Mouse (Mus musculus): ENCODE measurements around the gene Dcaf12. TPM values are rescaled to one million over a fixed set of nuclear protein-coding genes. Genes with fewer than 3 reads are reported as not detected.
A peak's percentile ranks its signal among the peaks of the same experiment; 100 is the strongest.

Gene Dcaf12
- 60.7 and 63.3 TPM in 2 replicates for total RNA-seq (2014; rRNA removed)
- polyA plus RNA-seq (2015; fragmentation: Nextera tagmentation; extraction: Ambion mirVana) = 49.9 and 57.3 TPM in 2 replicates

DNA sequence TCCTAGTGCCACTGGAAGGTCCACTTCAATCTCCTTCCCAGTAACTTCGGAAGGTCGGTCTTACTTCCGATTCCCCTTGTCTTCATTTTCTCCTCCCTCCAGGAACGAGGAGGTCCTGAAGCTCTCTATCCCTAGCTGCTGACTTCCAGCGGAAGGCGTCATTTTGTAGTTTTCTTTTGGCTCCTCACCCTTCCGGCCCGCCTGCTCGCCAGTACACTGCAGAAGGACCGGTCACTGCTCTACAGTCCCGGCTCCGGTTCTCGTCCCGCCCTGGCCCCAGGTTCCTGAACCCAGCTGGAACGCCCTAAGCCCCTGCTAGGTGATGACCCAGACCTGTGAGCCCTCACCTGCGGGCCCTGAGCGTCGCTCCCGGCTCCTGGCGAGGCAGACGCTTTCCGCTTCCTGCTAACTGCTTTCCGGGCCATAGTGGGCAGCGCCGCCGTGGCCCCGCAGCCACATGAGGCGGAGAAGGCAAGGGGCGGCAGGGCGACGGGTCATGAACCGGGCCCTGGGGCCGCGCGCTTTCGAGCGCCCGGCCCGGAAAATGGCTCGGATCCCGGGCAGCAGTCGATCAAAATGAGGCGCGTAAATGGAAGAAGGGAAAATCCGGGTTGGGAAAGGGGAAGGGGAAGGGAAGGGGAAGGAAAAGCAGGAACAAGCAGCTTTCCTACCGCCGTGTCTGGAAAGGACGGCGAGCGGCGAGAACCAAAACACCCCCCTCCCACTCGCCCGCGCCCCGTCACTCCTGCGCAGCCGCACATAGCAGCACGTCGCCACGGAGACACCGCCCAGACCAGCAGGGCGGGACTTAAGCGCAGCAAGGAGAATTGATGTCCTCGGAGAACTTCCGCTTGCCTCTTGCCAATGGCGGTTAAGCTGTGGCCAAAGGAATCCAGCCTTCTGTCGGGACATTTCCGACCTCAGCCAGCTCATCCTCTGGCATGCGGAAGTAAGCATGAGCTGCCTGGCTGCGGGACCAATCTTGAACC lies at the start of gene Dcaf12:
Dcaf12 (minus strand) TSS at position 749 of the 989 bp plus-strand sequence.
- under 1% methylated on average over 70 of the region's 70 CpGs for WGBS
- no peaks in the 10 kb centered on the region for H3K27me3 ChIP-seq (ENCODE audit: insufficient read depth, low read length)
- TF ChIP-seq CTCF (IDR thresholded peaks at IDR 0.05; ENCODE audit: low read depth) = no peak
- ATAC-seq (peak; percentile 98), DNase-seq (peak; percentile 96)
- peak within 1 kb of the TSS; percentile 94 for H3K9ac ChIP-seq
- H3K4me3 ChIP-seq (ENCODE audit: low read depth, low read length) = peak within 1 kb of the TSS; percentile 96
- peak within 1 kb of the TSS; percentile 78 for H3K4me2 ChIP-seq (ENCODE audit: low read depth)
- no peaks in the 10 kb centered on the region for H3K9me3 ChIP-seq (ENCODE audit: low read length)
- H3K27ac ChIP-seq (ENCODE audit: low read depth, low read length) = peak within 1 kb of the TSS; percentile 96
- H3K4me1 ChIP-seq (ENCODE audit: insufficient read depth) = peaks cover 15% of the 10 kb centered on the region
- peaks cover 19% of the 10 kb centered on the region for H3K36me3 ChIP-seq (ENCODE audit: insufficient read depth)

DNA sequence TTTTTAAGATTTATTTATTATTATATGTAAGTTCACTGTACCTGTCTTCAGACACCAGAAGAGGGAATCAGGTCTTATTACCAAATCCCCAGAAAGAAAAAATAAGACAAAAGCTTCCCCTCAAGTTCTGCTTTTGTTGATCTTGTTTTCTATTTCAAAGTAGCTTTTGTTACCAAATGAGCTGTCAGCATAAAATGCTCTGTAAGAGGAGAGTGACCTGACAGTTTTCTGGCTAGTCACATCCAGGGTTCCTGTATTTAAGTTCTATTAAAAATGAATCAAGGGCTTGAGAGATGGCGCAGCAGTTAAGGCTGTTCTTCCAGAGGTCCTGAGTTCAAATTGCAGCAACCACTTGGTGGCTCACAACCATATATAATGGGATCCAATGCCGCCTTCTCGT lies 46.4 kb upstream of the Dcaf12 start:
- TF ChIP-seq CTCF (IDR thresholded peaks at IDR 0.05; ENCODE audit: low read depth) = no peak
- WGBS = 92% methylated on average over 3 of the region's 3 CpGs
- Histone ChIP-seq H3K9me3 (ENCODE audit: low read length) (no peaks in the 10 kb centered on the region), H3K9ac (no peak overlapping the region), H3K27me3 (ENCODE audit: insufficient read depth, low read length) (no peaks in the 10 kb centered on the region), H3K4me3 (ENCODE audit: low read depth, low read length) (no peak overlapping the region), H3K4me2 (ENCODE audit: low read depth) (no peak overlapping the region), H3K27ac (ENCODE audit: low read depth, low read length) (no peak overlapping the region), H3K4me1 (ENCODE audit: insufficient read depth) (no peaks in the 10 kb centered on the region), H3K36me3 (ENCODE audit: insufficient read depth) (no peaks in the 10 kb centered on the region)
- DNase-seq (no peak), ATAC-seq (no peak)

- H3K27me3 ChIP-seq (ENCODE audit: insufficient read depth, low read length) = no peaks in the 10 kb centered on the region
- DNase-seq = no peak
- no peak overlapping the region for H3K4me2 ChIP-seq (ENCODE audit: low read depth)
- no peaks in the 10 kb centered on the region for H3K36me3 ChIP-seq (ENCODE audit: insufficient read depth)
- ATAC-seq = no peak
- no peak overlapping the region for H3K27ac ChIP-seq (ENCODE audit: low read depth, low read length)
- 92% methylated on average over 7 of the region's 7 CpGs for WGBS
- no peak for TF ChIP-seq CTCF (IDR thresholded peaks at IDR 0.05; ENCODE audit: low read depth)
- H3K9ac ChIP-seq = no peak overlapping the region
- no peaks in the 10 kb centered on the region for H3K4me1 ChIP-seq (ENCODE audit: insufficient read depth)
- H3K4me3 ChIP-seq (ENCODE audit: low read depth, low read length) = no peak overlapping the region
- no peaks in the 10 kb centered on the region for H3K9me3 ChIP-seq (ENCODE audit: low read length)
Observed at GRCm38 (mm10) chr4:41359358-41359757, 44.7 kb upstream of the Dcaf12 start.

- 92% methylated on average over 2 of the region's 2 CpGs for WGBS
- Histone ChIP-seq H3K4me1 (ENCODE audit: insufficient read depth) (no peaks in the 10 kb centered on the region), H3K36me3 (ENCODE audit: insufficient read depth) (no peaks in the 10 kb centered on the region), H3K27me3 (ENCODE audit: insufficient read depth, low read length) (no peaks in the 10 kb centered on the region), H3K9ac (no peak overlapping the region), H3K4me2 (ENCODE audit: low read depth) (no peak overlapping the region), H3K4me3 (ENCODE audit: low read depth, low read length) (no peak overlapping the region), H3K27ac (ENCODE audit: low read depth, low read length) (no peak overlapping the region), H3K9me3 (ENCODE audit: low read length) (no peaks in the 10 kb centered on the region)
- ATAC-seq (no peak), DNase-seq (no peak)
- TF ChIP-seq CTCF (IDR thresholded peaks at IDR 0.05; ENCODE audit: low read depth) = no peak
Observed at GRCm38 (mm10) chr4:41358669-41359068, 44.0 kb upstream of the Dcaf12 start.

DNA sequence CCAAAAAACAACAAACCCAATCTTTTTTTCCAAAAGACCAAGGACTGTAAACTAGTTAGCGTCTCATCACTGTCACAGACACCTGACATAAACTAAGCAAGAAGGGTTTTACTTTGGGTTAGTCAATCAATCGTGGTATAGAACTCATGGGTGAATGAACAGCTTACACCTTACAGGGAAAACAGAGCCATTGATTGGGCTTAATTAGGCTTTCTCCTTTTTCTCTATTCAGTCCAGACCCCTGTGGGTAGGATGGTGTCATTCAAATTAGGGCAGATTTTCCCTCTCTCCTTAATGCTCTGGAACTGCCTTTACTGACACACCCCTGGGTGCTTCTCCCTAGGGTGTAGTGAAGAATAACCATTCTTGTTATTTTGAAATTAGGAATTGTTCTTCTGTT lies 42.5 kb upstream of the Dcaf12 start:
- no peak overlapping the region for H3K4me2 ChIP-seq (ENCODE audit: low read depth)
- H3K4me3 ChIP-seq (ENCODE audit: low read depth, low read length) = no peak overlapping the region
- no peak overlapping the region for H3K27ac ChIP-seq (ENCODE audit: low read depth, low read length)
- no peaks in the 10 kb centered on the region for H3K27me3 ChIP-seq (ENCODE audit: insufficient read depth, low read length)
- 18% methylated on average over 2 of the region's 2 CpGs for WGBS
- TF ChIP-seq CTCF (IDR thresholded peaks at IDR 0.05; ENCODE audit: low read depth) = no peak
- ATAC-seq (no peak), DNase-seq (no peak)
- no peaks in the 10 kb centered on the region for H3K36me3 ChIP-seq (ENCODE audit: insufficient read depth)
- no peaks in the 10 kb centered on the region for H3K9me3 ChIP-seq (ENCODE audit: low read length)
- H3K9ac ChIP-seq = no peak overlapping the region
- H3K4me1 ChIP-seq (ENCODE audit: insufficient read depth) = no peaks in the 10 kb centered on the region

GRCm38 (mm10) chr4:41353265-41353664 lies 38.6 kb upstream of the Dcaf12 start:
- Histone ChIP-seq H3K9me3 (ENCODE audit: low read length) (no peaks in the 10 kb centered on the region), H3K4me1 (ENCODE audit: insufficient read depth) (no peaks in the 10 kb centered on the region), H3K9ac (no peak overlapping the region), H3K27me3 (ENCODE audit: insufficient read depth, low read length) (no peaks in the 10 kb centered on the region), H3K27ac (ENCODE audit: low read depth, low read length) (no peak overlapping the region), H3K36me3 (ENCODE audit: insufficient read depth) (no peaks in the 10 kb centered on the region), H3K4me3 (ENCODE audit: low read depth, low read length) (no peak overlapping the region), H3K4me2 (ENCODE audit: low read depth) (no peak overlapping the region)
- WGBS = 92% methylated on average over 1 of the region's 1 CpGs
- DNase-seq = no peak
- no peak for TF ChIP-seq CTCF (IDR thresholded peaks at IDR 0.05; ENCODE audit: low read depth)
- ATAC-seq = no peak

- ATAC-seq (no peak), DNase-seq (no peak)
- H3K4me2 ChIP-seq (ENCODE audit: low read depth) = no peak overlapping the region
- no peaks in the 10 kb centered on the region for H3K9me3 ChIP-seq (ENCODE audit: low read length)
- no peak overlapping the region for H3K4me3 ChIP-seq (ENCODE audit: low read depth, low read length)
- H3K36me3 ChIP-seq (ENCODE audit: insufficient read depth) = no peaks in the 10 kb centered on the region
- H3K27me3 ChIP-seq (ENCODE audit: insufficient read depth, low read length) = no peaks in the 10 kb centered on the region
- H3K9ac ChIP-seq = no peak overlapping the region
- TF ChIP-seq CTCF (IDR thresholded peaks at IDR 0.05; ENCODE audit: low read depth) = no peak
- no peaks in the 10 kb centered on the region for H3K4me1 ChIP-seq (ENCODE audit: insufficient read depth)
- WGBS = 98% methylated on average over 4 of the region's 4 CpGs
- H3K27ac ChIP-seq (ENCODE audit: low read depth, low read length) = no peak overlapping the region
Observed at GRCm38 (mm10) chr4:41352758-41353157, 38.1 kb upstream of the Dcaf12 start.

Data from forebrain, postnatal 0 days (tissue).